Mouse (Mus musculus) neural tube, embryonic 15.5 days (tissue): ENCODE results near the gene Mettl3. TPM values are rescaled to one million over a fixed set of nuclear protein-coding genes. Genes with fewer than 3 reads are reported as not detected.
A peak's percentile ranks its signal among the peaks of the same experiment; 100 is the strongest.
"Not testable (repeated sequence)": the region's sequence is repeated elsewhere in the genome, so short reads cannot be mapped to it uniquely, and the experiment has no call there.

ENCODE experiments used
- ATAC-seq: fragments of 200-750 bp; cut with Nextera tagmentation; 2 replicates; pipeline ENCODE4 v1.8.0; 2017; ENCODE audit warnings: mild to moderate bottlenecking, moderate TSS enrichment, moderate library complexity; ENCODE audit not compliant: low FRiP score
- H3K27ac ChIP-seq: fragments of 300-500 bp; sonication (generic); replicated peaks from 2 replicates; pipeline ENCODE4 v1.5.1; 2015; ENCODE audit warnings: mild to moderate bottlenecking, inconsistent platforms
- H3K27me3 ChIP-seq: fragments of 300-500 bp; sonication (generic); replicated peaks from 2 replicates; pipeline ENCODE4 v1.6.1; 2015; ENCODE audit warnings: inconsistent platforms
- H3K36me3 ChIP-seq: fragments of 300-500 bp; sonication (generic); 2 replicates; pipeline ENCODE4 v1.6.1; 2015; ENCODE audit warnings: inconsistent platforms
- H3K4me1 ChIP-seq: fragments of 300-500 bp; sonication (generic); 2 replicates; pipeline ENCODE4 v1.6.1; 2015; ENCODE audit warnings: inconsistent platforms
- H3K4me2 ChIP-seq: fragments of 300-500 bp; sonication (generic); 2 replicates; pipeline ENCODE4 v1.6.1; 2015; ENCODE audit warnings: inconsistent platforms, mild to moderate bottlenecking, moderate library complexity
- H3K4me3 ChIP-seq: fragments of 300-500 bp; sonication (generic); replicated peaks from 2 replicates; pipeline ENCODE4 v1.5.1; 2015; ENCODE audit warnings: mild to moderate bottlenecking, inconsistent platforms
- H3K9ac ChIP-seq: fragments of 300-500 bp; sonication (generic); replicated peaks from 2 replicates; pipeline ENCODE4 v1.6.1; 2015; ENCODE audit warnings: mild to moderate bottlenecking, inconsistent platforms
- H3K9me3 ChIP-seq: fragments of 300-500 bp; sonication (generic); replicated peaks from 2 replicates; pipeline ENCODE4 v1.6.1; 2016; ENCODE audit warnings: inconsistent platforms
- WGBS: fragments of 180-500 bp; shearing (Covaris S2); methylation state at CpG from one replicate; pipeline ENCODE4 v1.1.7; 2015; ENCODE audit warnings: mixed read lengths; 5-methylcytosine and 5-hydroxymethylcytosine counted together
- polyA plus RNA-seq: library from polyadenylated mRNA; unstranded; fragments of >200 nt; fragmentation: Nextera tagmentation; extraction: Ambion mirVana; gene quantifications from 2 replicates; pipeline ENCODE4 v1.2.1, GENCODE M21; 2015

The Mettl3 gene
- polyA plus RNA-seq, 1 experiment from 2014 or later = 44.9 TPM

DNA sequence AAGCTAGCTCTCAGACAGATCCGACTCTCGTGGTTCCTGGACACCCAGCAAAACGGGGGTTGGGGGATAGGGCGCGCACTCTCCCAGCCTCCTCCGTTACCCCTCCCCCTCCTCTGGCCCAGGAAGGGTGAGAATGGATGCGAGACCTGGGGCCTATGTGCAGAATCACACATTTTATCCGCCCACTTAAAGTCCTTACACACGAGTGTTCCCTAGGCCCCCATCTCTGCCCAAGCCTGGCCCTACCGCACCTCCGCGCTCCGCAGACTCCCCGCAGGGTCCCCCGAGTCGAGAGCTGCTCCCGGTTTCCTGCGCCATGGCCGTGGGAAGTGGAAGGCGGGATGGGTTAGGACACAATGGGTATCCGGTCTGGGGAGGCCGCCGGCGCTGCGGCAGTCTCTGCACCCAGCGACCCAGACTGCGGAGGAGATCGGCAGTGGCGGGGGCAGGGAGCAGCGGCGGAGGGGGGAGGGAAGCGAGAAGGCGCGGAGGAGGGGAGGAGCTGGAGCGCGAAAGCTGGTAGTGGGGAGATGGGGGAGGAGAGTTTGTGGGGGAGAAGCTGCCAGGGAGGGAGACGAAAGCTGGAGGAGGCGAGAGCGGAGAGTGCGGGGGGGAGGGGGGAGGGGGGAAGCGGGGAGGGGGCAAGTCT, 11.0 kb upstream of the Mettl3 start:
- peaks cover 32% of the 10 kb centered on the region for H3K36me3 ChIP-seq
- H3K27me3 ChIP-seq = no peaks in the 10 kb centered on the region
- H3K4me1 ChIP-seq = peaks cover 53% of the 10 kb centered on the region
- peak overlapping the region; percentile 92 for H3K4me2 ChIP-seq
- H3K27ac ChIP-seq = peak overlapping the region; percentile 96
- WGBS = 0% methylated on average over 30 of the region's 41 CpGs
- no peaks in the 10 kb centered on the region for H3K9me3 ChIP-seq
- peak overlapping the region; percentile 81 for H3K4me3 ChIP-seq
- peak overlapping the region; percentile 97 for H3K9ac ChIP-seq
- peak; percentile 90 for ATAC-seq

DNA sequence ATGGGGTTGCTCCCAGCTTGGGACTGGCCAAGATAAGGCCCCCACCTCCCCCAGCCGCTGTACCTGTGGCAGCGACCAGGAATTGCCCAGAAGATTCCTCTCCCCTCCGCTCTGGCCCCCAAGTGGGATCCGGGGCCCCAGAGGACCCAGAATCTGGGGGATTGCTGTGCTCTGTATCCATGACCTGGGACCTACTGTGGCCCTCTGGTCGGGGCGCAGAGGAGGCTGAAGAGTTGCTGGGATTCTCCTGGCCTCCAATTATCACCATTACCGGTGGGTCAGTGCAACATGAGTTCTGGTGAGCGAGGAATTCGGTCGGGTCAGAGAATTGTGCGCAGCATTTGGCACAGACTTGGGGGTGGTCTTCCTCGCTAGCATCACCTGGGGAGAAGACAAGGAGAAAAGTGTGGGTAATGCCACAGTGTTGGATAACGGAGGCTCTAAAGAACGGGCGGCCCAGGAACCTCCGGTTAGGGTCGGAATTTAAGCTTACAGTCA, 10.4 kb upstream of the Mettl3 start:
- Histone ChIP-seq H3K27ac (peak overlapping the region; percentile 96), H3K4me1 (peaks cover 58% of the 10 kb centered on the region), H3K4me3 (peak overlapping the region; percentile 81), H3K36me3 (peaks cover 35% of the 10 kb centered on the region), H3K4me2 (peak overlapping the region; percentile 92), H3K27me3 (no peaks in the 10 kb centered on the region), H3K9me3 (no peaks in the 10 kb centered on the region), H3K9ac (peak overlapping the region; percentile 97)
- WGBS = 6% methylated on average over 17 of the region's 17 CpGs
- peak; percentile 12; the same call in 1 of the 2 replicates for ATAC-seq

DNA sequence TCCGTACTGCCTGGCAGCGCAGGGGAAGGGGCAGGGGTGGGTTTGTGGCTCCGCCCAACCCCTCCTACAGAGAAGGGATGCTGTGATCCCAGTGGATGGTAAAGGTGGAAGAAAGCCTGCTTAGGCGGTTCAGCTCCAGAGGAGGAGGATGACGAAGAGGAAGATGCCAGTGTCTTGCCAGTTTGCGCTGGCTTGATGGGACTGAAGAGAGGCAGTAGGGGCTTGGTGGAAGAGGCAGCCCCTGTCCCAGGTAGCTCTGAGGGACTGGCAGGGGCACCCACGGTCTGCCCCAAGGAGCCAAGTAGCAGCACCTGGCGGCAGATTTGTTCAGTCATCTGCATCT, 9.9 kb upstream of the Mettl3 start:
- peak overlapping the region; percentile 96; the same call in 1 of the 2 replicates for H3K27ac ChIP-seq
- H3K27me3 ChIP-seq = no peaks in the 10 kb centered on the region
- peaks cover 37% of the 10 kb centered on the region for H3K36me3 ChIP-seq
- H3K4me2 ChIP-seq = peak overlapping the region; percentile 92
- H3K4me3 ChIP-seq = peak overlapping the region; percentile 81
- 47% methylated on average over 8 of the region's 8 CpGs for WGBS
- no peak for ATAC-seq
- H3K9ac ChIP-seq = peak overlapping the region; percentile 97
- no peaks in the 10 kb centered on the region for H3K9me3 ChIP-seq
- peaks cover 58% of the 10 kb centered on the region for H3K4me1 ChIP-seq

DNA sequence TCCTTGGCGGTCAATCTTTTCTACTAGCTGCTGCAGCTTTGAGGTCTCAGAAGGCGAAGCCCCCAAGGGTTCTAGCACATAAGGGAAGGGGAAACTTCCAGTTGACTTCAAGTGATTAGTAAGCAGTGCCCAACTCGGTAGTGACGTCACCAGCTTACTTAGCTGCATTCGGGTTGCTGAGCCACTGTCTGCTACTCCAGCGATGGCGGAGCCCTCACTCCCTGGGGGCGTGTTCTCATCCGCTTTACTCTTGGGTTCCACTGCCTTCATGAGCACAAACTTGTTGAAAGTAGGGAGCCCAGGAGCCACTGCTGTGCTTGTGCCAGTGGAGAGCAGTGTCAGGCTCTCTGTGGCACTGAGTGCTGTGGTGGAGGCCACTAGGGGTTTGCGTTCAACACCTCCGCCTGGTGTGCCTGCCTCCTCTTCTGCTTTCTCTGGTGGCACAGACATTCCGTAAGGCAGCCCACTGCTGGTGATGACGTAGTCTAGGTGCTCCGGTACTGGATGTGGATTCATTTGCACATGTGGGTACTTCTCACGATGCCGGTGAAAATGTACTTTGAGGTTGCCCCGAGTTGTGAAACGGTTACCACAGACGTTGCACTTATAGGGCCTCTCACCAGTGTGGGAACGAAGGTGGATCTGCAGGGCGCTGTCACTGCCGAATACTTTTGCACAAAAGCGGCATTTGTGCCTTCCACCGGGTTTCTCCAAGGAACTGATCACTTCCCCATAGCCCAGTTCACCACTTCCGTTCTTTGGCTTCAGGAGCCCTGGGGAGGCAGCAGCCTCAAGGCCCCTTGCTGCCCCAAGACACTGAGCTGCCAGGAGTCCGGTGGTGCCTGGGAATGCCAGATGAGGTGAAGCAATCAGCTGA, 9.2 kb upstream of the Mettl3 start:
- WGBS = 86% methylated on average over 26 of the region's 26 CpGs
- peaks cover 37% of the 10 kb centered on the region for H3K36me3 ChIP-seq
- no peaks in the 10 kb centered on the region for H3K9me3 ChIP-seq
- peak overlapping the region; percentile 92 for H3K4me2 ChIP-seq
- H3K4me1 ChIP-seq = peaks cover 62% of the 10 kb centered on the region
- H3K27ac ChIP-seq = peak overlapping the region; percentile 96; the same call in 1 of the 2 replicates
- peak overlapping the region; percentile 97; the same call in 1 of the 2 replicates for H3K9ac ChIP-seq
- H3K4me3 ChIP-seq = peak overlapping the region; percentile 81
- no peaks in the 10 kb centered on the region for H3K27me3 ChIP-seq
- no peak for ATAC-seq

DNA sequence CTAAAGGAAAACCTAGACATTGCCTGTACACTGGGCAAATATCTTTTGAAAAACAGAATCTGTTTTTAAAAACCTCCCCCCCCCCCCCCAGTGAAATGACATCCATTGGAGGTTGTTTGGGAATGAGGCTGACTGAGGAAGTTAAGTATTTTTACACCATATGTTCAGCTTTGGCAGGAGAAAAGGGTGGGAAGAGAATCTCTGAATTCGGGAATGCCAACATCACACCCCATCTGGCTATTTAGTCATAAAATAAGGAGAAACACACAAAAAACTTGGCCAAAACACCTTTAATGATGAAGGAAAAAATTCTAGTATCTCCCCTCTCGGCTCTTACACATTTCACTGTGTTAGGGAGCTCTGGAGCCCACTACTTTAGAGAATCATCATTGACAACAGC, 6.0 kb upstream of the Mettl3 start:
- H3K4me2 ChIP-seq = peak overlapping the region; percentile 92
- peaks cover 40% of the 10 kb centered on the region for H3K36me3 ChIP-seq
- 0 out of 2 replicates have a peak overlapping the region, but pooled peaks have one; percentile 7 for H3K4me3 ChIP-seq
- no peak for ATAC-seq
- no peak overlapping the region for H3K27ac ChIP-seq
- no peaks in the 10 kb centered on the region for H3K27me3 ChIP-seq
- H3K9me3 ChIP-seq = no peaks in the 10 kb centered on the region
- 92% methylated on average over 2 of the region's 2 CpGs for WGBS
- H3K4me1 ChIP-seq = peaks cover 59% of the 10 kb centered on the region
- H3K9ac ChIP-seq = no peak overlapping the region

DNA sequence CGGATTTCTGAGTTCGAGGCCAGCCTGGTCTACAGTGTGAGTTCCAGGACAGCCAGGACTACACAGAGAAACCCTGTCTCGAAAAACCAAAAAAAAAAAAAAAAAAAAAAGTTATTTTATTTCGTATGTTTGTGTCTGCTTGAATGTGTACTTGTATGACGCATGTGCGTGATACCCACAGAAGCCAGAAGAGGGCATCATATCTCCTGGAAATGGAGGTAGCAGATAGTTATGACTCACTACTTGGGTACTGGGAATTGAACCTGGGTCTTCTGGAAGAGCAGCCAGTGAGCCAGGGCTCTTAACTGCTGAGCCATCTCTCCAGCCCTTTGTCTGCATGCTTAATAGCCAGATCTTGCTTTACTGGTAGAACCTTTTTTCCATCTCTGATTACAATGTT, 5.4 kb upstream of the Mettl3 start:
- not testable (repeated sequence) for H3K27me3 ChIP-seq
- WGBS = 98% methylated on average over 6 of the region's 6 CpGs

DNA sequence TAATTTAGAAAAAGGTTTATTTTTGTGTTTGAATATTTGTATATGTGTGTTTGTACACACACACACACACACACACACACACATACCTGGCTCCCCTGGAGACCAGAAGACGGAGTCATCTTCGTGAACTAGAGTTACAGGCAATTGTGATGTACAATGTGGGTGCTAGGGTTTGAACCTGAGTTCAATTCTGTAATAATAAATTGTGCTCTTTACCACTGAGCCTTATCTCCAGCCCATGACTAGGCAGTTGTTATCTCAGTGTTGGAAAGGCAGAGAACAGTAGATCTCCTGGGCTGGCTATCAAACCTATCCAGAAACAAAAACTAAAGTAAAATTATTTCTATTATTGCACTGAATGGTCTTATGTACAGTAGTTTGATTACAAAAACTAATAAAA, 1.2 kb upstream of the Mettl3 start:
- Histone ChIP-seq H3K27ac (no peak overlapping the region), H3K4me2 (no peak overlapping the region), H3K9me3 (no peaks in the 10 kb centered on the region), H3K9ac (no peak overlapping the region), H3K4me1 (peaks cover 31% of the 10 kb centered on the region), H3K36me3 (peaks cover 8% of the 10 kb centered on the region; the same call in 1 of the 2 replicates), H3K4me3 (no peak overlapping the region), H3K27me3 (no peaks in the 10 kb centered on the region)
- 98% methylated on average over 2 of the region's 2 CpGs for WGBS
- no peak for ATAC-seq

More for the DNA sequence above, 5.4 kb upstream of the Mettl3 start:
- H3K9ac ChIP-seq, H3K4me3 ChIP-seq, H3K27ac ChIP-seq, ATAC-seq, H3K9me3 ChIP-seq: not testable (repeated sequence)
- Histone ChIP-seq H3K4me1 (peaks cover 62% of the 10 kb centered on the region), H3K36me3 (peaks cover 40% of the 10 kb centered on the region), H3K4me2 (peak overlapping the region; percentile 92; the same call in 1 of the 2 replicates)

DNA sequence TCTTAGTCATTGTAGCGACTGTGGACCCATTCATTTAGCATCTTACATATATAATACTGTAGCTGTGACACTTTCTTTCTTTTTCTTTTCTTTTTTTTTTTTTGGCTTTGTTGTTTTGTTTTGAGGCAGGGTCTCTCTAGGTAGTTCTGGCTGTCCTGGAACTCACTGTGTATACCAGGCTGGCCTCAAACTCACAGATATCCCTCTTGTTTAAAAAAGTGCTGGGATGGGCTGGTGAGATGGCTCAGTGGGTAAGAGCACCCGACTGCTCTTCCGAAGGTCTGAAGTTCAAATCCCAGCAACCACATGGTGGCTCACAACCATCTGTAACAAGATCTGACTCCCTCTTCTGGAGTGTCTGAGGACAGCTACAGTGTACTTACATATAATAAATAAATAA, 1.4 kb downstream of the Mettl3 start:
- H3K27me3 ChIP-seq, ATAC-seq, H3K4me3 ChIP-seq, H3K27ac ChIP-seq, H3K9ac ChIP-seq, H3K9me3 ChIP-seq: not testable (repeated sequence)
- H3K4me2 ChIP-seq = peak overlapping the region; percentile 59
- 93% methylated on average over 3 of the region's 3 CpGs for WGBS
- peaks cover 18% of the 10 kb centered on the region for H3K4me1 ChIP-seq
- peaks cover 16% of the 10 kb centered on the region for H3K36me3 ChIP-seq

DNA sequence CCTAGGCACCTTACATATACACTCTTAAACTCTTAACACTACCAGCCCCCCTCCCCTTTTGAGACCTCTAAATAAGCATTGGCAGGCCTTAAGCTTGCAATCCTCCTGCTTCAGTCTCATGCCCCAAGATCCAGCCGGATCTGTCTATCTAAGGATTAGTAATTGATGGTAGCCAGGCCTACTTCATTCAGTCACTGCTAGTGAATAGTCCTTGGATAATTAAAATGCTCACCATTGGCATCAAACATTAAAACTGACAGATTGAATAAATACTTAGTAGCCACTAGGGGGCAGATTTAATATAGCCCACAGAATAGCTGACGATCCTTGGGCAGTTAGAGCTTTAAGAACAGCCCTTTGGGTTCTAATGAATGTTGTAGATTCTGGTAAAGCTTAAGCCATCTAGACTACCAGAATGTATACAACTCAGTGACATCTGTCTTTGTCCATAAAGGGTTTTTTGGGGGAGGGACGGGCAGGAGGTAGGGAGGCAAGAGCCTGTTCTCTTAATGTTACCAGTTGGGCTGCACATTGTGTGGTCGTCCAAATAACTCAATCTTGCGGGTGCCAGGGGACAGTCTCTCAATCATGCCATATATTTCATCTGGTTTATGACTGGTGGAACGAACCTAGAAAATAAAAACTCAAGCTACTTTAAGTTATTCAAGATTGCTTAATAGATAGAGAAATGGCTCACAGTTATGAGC, 9.2 kb downstream of the Mettl3 start:
- no peak overlapping the region for H3K27ac ChIP-seq
- no peaks in the 10 kb centered on the region for H3K27me3 ChIP-seq
- H3K4me1 ChIP-seq = no peaks in the 10 kb centered on the region
- no peaks in the 10 kb centered on the region for H3K9me3 ChIP-seq
- no peak overlapping the region for H3K9ac ChIP-seq
- WGBS = 54% methylated on average over 6 of the region's 6 CpGs
- H3K36me3 ChIP-seq = peaks cover 82% of the 10 kb centered on the region
- H3K4me2 ChIP-seq = no peak overlapping the region
- ATAC-seq = peak; percentile 47
- no peak overlapping the region for H3K4me3 ChIP-seq

DNA sequence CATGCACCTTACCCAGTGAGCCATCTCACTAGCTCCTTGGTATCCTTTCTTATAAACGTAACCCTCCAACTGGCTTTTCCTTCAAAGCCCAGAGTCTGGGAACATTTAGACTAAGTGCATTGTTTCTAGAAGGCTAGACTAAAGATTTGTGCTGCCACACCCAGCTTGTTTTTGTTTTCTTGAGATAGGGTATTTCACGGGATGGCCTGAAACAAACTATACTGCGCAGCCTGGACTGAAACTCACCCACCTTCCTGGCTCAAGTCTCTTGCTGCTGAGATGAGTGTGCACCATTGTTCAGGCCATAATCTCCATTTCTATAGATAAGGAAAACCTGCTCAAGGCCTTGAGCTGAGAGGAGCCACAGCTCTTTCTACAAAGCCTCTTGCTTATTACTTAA, 20.7 kb downstream of the Mettl3 start:
- H3K27me3 ChIP-seq = no peaks in the 10 kb centered on the region
- peaks cover 14% of the 10 kb centered on the region for H3K4me1 ChIP-seq
- ATAC-seq = no peak
- WGBS = 92% methylated on average over 3 of the region's 3 CpGs
- H3K36me3 ChIP-seq = peaks cover 31% of the 10 kb centered on the region
- no peak overlapping the region for H3K4me2 ChIP-seq
- H3K9ac ChIP-seq = no peak overlapping the region
- no peaks in the 10 kb centered on the region for H3K9me3 ChIP-seq
- no peak overlapping the region for H3K27ac ChIP-seq
- H3K4me3 ChIP-seq = no peak overlapping the region

DNA sequence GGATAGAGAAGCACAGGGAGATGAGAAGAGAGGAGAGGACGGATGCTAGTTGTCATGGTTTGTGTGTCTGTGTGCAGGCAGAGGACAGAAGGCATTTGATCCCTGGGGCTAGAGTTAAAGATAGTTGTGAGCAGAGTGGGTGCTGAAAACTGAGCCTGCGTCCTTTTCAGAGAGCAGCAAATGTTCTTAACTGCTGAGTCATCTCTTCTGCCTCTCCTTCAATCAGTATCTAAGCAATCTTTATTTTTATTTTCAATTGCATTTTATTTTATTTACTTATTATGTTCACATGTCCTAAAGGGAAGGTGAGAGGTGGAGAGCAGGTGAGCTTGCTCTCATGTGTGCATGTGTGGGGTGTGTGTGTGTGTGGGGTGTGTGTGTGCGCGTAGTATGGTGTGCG, 21.3 kb downstream of the Mettl3 start:
- Histone ChIP-seq H3K4me2 (no peak overlapping the region), H3K9ac (no peak overlapping the region), H3K36me3 (peaks cover 27% of the 10 kb centered on the region), H3K4me1 (peaks cover 14% of the 10 kb centered on the region), H3K27me3 (no peaks in the 10 kb centered on the region), H3K27ac (no peak overlapping the region), H3K9me3 (no peaks in the 10 kb centered on the region), H3K4me3 (no peak overlapping the region)
- ATAC-seq = no peak
- 94% methylated on average over 5 of the region's 5 CpGs for WGBS
